Mouse (Mus musculus): Measurements from ENCODE around the gene Morc4. TPM values are rescaled to one million over a fixed set of nuclear protein-coding genes. Genes with fewer than 3 reads are reported as not detected.

Gene Morc4
- 2.6 and 3.7 TPM in 2 replicates for polyA plus RNA-seq (2015; fragmentation: Nextera tagmentation; extraction: Ambion mirVana)

- peak; percentile 95 for ATAC-seq
- Histone ChIP-seq H3K9me3 (ENCODE audit: control insufficient read depth, low read length) (no peaks in the 10 kb centered on the region), H3K4me2 (ENCODE audit: low read length) (peak within 1 kb of the TSS; percentile 67), H3K4me1 (replicated peaks; ENCODE audit: control insufficient read depth, insufficient read depth, low read length) (no peaks in the 10 kb centered on the region), H3K36me3 (ENCODE audit: control insufficient read depth, insufficient read depth) (no peaks in the 10 kb centered on the region), H3K27ac (ENCODE audit: low read length) (no peak within 1 kb of the TSS), H3K27me3 (replicated peaks; ENCODE audit: control insufficient read depth, insufficient read depth, low read length) (0 out of 2 replicates have a peak, but pooled peaks cover 2% of the 10 kb centered on the region), H3K4me3 (replicated peaks; ENCODE audit: low read length) (peak within 1 kb of the TSS; percentile 59), H3K9ac (replicated peaks; ENCODE audit: low read depth, low read length) (peak within 1 kb of the TSS; percentile 61)
- 25% methylated on average over 64 of the region's 87 CpGs for WGBS
These were observed at the start of gene Morc4 for GRCm38 (mm10) chrX:139870938-139871791. Morc4 (minus strand) TSS chrX:139871677.

- H3K4me1 ChIP-seq (replicated peaks; ENCODE audit: control insufficient read depth, insufficient read depth, low read length), result no peaks in the 10 kb centered on the region
These were observed 49.1 kb upstream of the Morc4 start for GRCm38 (mm10) chrX:139920572-139920971.

GRCm38 (mm10) chrX:139891387-139891786 is 19.9 kb upstream of the Morc4 start:
- H3K4me3 ChIP-seq (replicated peaks; ENCODE audit: low read length), result no peak overlapping the region
- no peak for ATAC-seq
- H3K27me3 ChIP-seq (replicated peaks; ENCODE audit: control insufficient read depth, insufficient read depth, low read length), result no peaks in the 10 kb centered on the region
- 71% methylated on average over 1 of the region's 1 CpGs for WGBS
- no peak overlapping the region for H3K9ac ChIP-seq (replicated peaks; ENCODE audit: low read depth, low read length)
- H3K36me3 ChIP-seq (ENCODE audit: control insufficient read depth, insufficient read depth), result no peaks in the 10 kb centered on the region
- no peak overlapping the region for H3K4me2 ChIP-seq (ENCODE audit: low read length)
- H3K27ac ChIP-seq (ENCODE audit: low read length), result no peak overlapping the region
- H3K9me3 ChIP-seq (ENCODE audit: control insufficient read depth, low read length), result no peaks in the 10 kb centered on the region
- no peaks in the 10 kb centered on the region for H3K4me1 ChIP-seq (replicated peaks; ENCODE audit: control insufficient read depth, insufficient read depth, low read length)

More at GRCm38 (mm10) chrX:139920572-139920971, 49.1 kb upstream of the Morc4 start:
- ATAC-seq, result no peak
- H3K27me3 ChIP-seq (replicated peaks; ENCODE audit: control insufficient read depth, insufficient read depth, low read length), result no peaks in the 10 kb centered on the region
- H3K4me2 ChIP-seq (ENCODE audit: low read length), result no peak overlapping the region
- no peak overlapping the region for H3K4me3 ChIP-seq (replicated peaks; ENCODE audit: low read length)
- no peak overlapping the region for H3K27ac ChIP-seq (ENCODE audit: low read length)
- 87% methylated on average over 4 of the region's 4 CpGs for WGBS
- no peaks in the 10 kb centered on the region for H3K36me3 ChIP-seq (ENCODE audit: control insufficient read depth, insufficient read depth)
- no peaks in the 10 kb centered on the region for H3K9me3 ChIP-seq (ENCODE audit: control insufficient read depth, low read length)
- H3K9ac ChIP-seq (replicated peaks; ENCODE audit: low read depth, low read length), result no peak overlapping the region

GRCm38 (mm10) chrX:139883221-139883620 is 11.7 kb upstream of the Morc4 start:
- no peaks in the 10 kb centered on the region for H3K27me3 ChIP-seq (replicated peaks; ENCODE audit: control insufficient read depth, insufficient read depth, low read length)
- no peak overlapping the region for H3K9ac ChIP-seq (replicated peaks; ENCODE audit: low read depth, low read length)
- no peak overlapping the region for H3K4me3 ChIP-seq (replicated peaks; ENCODE audit: low read length)
- H3K27ac ChIP-seq (ENCODE audit: low read length), result no peak overlapping the region
- no peaks in the 10 kb centered on the region for H3K4me1 ChIP-seq (replicated peaks; ENCODE audit: control insufficient read depth, insufficient read depth, low read length)
- no peak for ATAC-seq
- H3K9me3 ChIP-seq (ENCODE audit: control insufficient read depth, low read length), result no peaks in the 10 kb centered on the region
- H3K4me2 ChIP-seq (ENCODE audit: low read length), result no peak overlapping the region
- H3K36me3 ChIP-seq (ENCODE audit: control insufficient read depth, insufficient read depth), result no peaks in the 10 kb centered on the region

- Histone ChIP-seq H3K27me3 (replicated peaks; ENCODE audit: control insufficient read depth, insufficient read depth, low read length) (0 out of 2 replicates have a peak, but pooled peaks cover 2% of the 10 kb centered on the region), H3K36me3 (ENCODE audit: control insufficient read depth, insufficient read depth) (no peaks in the 10 kb centered on the region), H3K9ac (replicated peaks; ENCODE audit: low read depth, low read length) (no peak overlapping the region), H3K4me2 (ENCODE audit: low read length) (no peak overlapping the region), H3K9me3 (ENCODE audit: control insufficient read depth, low read length) (no peaks in the 10 kb centered on the region), H3K27ac (ENCODE audit: low read length) (no peak overlapping the region), H3K4me1 (replicated peaks; ENCODE audit: control insufficient read depth, insufficient read depth, low read length) (no peaks in the 10 kb centered on the region), H3K4me3 (replicated peaks; ENCODE audit: low read length) (no peak overlapping the region)
- 18% methylated on average over 3 of the region's 3 CpGs for WGBS
- ATAC-seq, result no peak
These were observed 6.5 kb upstream of the Morc4 start for GRCm38 (mm10) chrX:139877936-139878335.

- no peak overlapping the region for H3K4me2 ChIP-seq (ENCODE audit: low read length)
- 88% methylated on average over 7 of the region's 7 CpGs for WGBS
- ATAC-seq, result no peak
These were observed 5.6 kb upstream of the Morc4 start for GRCm38 (mm10) chrX:139877105-139877504.

GRCm38 (mm10) chrX:139870300-139870711 is 1.2 kb downstream of the Morc4 start:
- Histone ChIP-seq H3K4me3 (replicated peaks; ENCODE audit: low read length) (peak overlapping the region; percentile 59), H3K27ac (ENCODE audit: low read length) (no peak overlapping the region), H3K4me1 (replicated peaks; ENCODE audit: control insufficient read depth, insufficient read depth, low read length) (no peaks in the 10 kb centered on the region), H3K9ac (replicated peaks; ENCODE audit: low read depth, low read length) (no peak overlapping the region), H3K27me3 (replicated peaks; ENCODE audit: control insufficient read depth, insufficient read depth, low read length) (0 out of 2 replicates have a peak, but pooled peaks cover 1% of the 10 kb centered on the region), H3K9me3 (ENCODE audit: control insufficient read depth, low read length) (no peaks in the 10 kb centered on the region), H3K4me2 (ENCODE audit: low read length) (peak overlapping the region; percentile 67), H3K36me3 (ENCODE audit: control insufficient read depth, insufficient read depth) (no peaks in the 10 kb centered on the region)
- ATAC-seq, result peak; percentile 41; the same call in 1 of the 2 replicates
- 20% methylated on average over 15 of the region's 15 CpGs for WGBS

More at GRCm38 (mm10) chrX:139877105-139877504, 5.6 kb upstream of the Morc4 start:
- H3K27ac ChIP-seq (ENCODE audit: low read length), result no peak overlapping the region
- no peaks in the 10 kb centered on the region for H3K9me3 ChIP-seq (ENCODE audit: control insufficient read depth, low read length)
- no peaks in the 10 kb centered on the region for H3K36me3 ChIP-seq (ENCODE audit: control insufficient read depth, insufficient read depth)
- H3K4me1 ChIP-seq (replicated peaks; ENCODE audit: control insufficient read depth, insufficient read depth, low read length), result no peaks in the 10 kb centered on the region
- H3K27me3 ChIP-seq (replicated peaks; ENCODE audit: control insufficient read depth, insufficient read depth, low read length), result 0 out of 2 replicates have a peak, but pooled peaks cover 2% of the 10 kb centered on the region
- H3K9ac ChIP-seq (replicated peaks; ENCODE audit: low read depth, low read length), result no peak overlapping the region
- H3K4me3 ChIP-seq (replicated peaks; ENCODE audit: low read length), result no peak overlapping the region

GRCm38 (mm10) chrX:139859402-139859801 is 12.1 kb downstream of the Morc4 start:
- Histone ChIP-seq H3K27me3 (replicated peaks; ENCODE audit: control insufficient read depth, insufficient read depth, low read length) (no peaks in the 10 kb centered on the region; the same call in 1 of the 2 replicates), H3K4me1 (replicated peaks; ENCODE audit: control insufficient read depth, insufficient read depth, low read length) (no peaks in the 10 kb centered on the region), H3K36me3 (ENCODE audit: control insufficient read depth, insufficient read depth) (no peaks in the 10 kb centered on the region), H3K4me2 (ENCODE audit: low read length) (no peak overlapping the region), H3K9me3 (ENCODE audit: control insufficient read depth, low read length) (no peaks in the 10 kb centered on the region), H3K27ac (ENCODE audit: low read length) (no peak overlapping the region), H3K9ac (replicated peaks; ENCODE audit: low read depth, low read length) (no peak overlapping the region), H3K4me3 (replicated peaks; ENCODE audit: low read length) (no peak overlapping the region)
- no peak for ATAC-seq
- WGBS, result 76% methylated on average over 5 of the region's 5 CpGs

- Histone ChIP-seq H3K4me1 (replicated peaks; ENCODE audit: control insufficient read depth, insufficient read depth, low read length) (no peaks in the 10 kb centered on the region), H3K4me3 (replicated peaks; ENCODE audit: low read length) (no peak overlapping the region), H3K27me3 (replicated peaks; ENCODE audit: control insufficient read depth, insufficient read depth, low read length) (no peaks in the 10 kb centered on the region; the same call in 1 of the 2 replicates), H3K9me3 (ENCODE audit: control insufficient read depth, low read length) (no peaks in the 10 kb centered on the region), H3K27ac (ENCODE audit: low read length) (no peak overlapping the region), H3K4me2 (ENCODE audit: low read length) (no peak overlapping the region), H3K36me3 (ENCODE audit: control insufficient read depth, insufficient read depth) (no peaks in the 10 kb centered on the region), H3K9ac (replicated peaks; ENCODE audit: low read depth, low read length) (no peak overlapping the region)
- 92% methylated on average over 4 of the region's 4 CpGs for WGBS
- no peak for ATAC-seq
These were observed 16.7 kb downstream of the Morc4 start for GRCm38 (mm10) chrX:139854795-139855194.
